Comparison of ENCODE assay signal across 8 mouse cellular contexts in genomic region chr19:4439161-4439801, GRCm38 (mm10). TPM values are rescaled to one million over a fixed set of nuclear protein-coding genes. Genes with fewer than 3 reads are reported as not detected.
DNase-seq lines count a peak whose midpoint lies in the region; ATAC-seq and TF ChIP-seq lines count a peak whose summit lies in the region.

Rhod (minus strand) TSS chr19:4439432.

- peaks cover 8% of the 10 kb centered on the region for H3K36me3 ChIP-seq in C2C12 (ENCODE audit: control insufficient read depth, insufficient read depth)
- no peaks in the 10 kb centered on the region for H3K36me3 ChIP-seq in forebrain, embryonic 15.5 days
- H3K36me3 ChIP-seq in hindbrain, embryonic 14.5 days (replicated peaks; ENCODE audit: control insufficient read depth, insufficient read depth): no peaks in the 10 kb centered on the region
- no peaks in the 10 kb centered on the region for H3K36me3 ChIP-seq in liver, adult 2 months (ENCODE audit: control insufficient read depth, insufficient read depth, low read length)

- 0 out of 2 replicates have a peak, but pooled peaks have one; percentile 57 for TF ChIP-seq POLR2A in liver, adult 2 months (IDR thresholded peaks at IDR 0.05; ENCODE audit: extremely low read depth, insufficient read depth, low read length)

- H3K79me3 ChIP-seq in C2C12 (ENCODE audit: low read depth): peaks cover 26% of the 10 kb centered on the region

- H3K9me3 ChIP-seq in forebrain, embryonic 15.5 days: no peaks in the 10 kb centered on the region
- no peaks in the 10 kb centered on the region for H3K9me3 ChIP-seq in hindbrain, embryonic 14.5 days (ENCODE audit: control insufficient read depth, low read length)

- no peak within 1 kb of the TSS for H3K27ac ChIP-seq in forebrain, embryonic 15.5 days (replicated peaks)
- H3K27ac ChIP-seq in hindbrain, embryonic 14.5 days: no peak within 1 kb of the TSS
- H3K27ac ChIP-seq in liver, adult 2 months (replicated peaks; ENCODE audit: insufficient read depth, low read depth, low read length): peak within 1 kb of the TSS; percentile 96

- ATAC-seq in forebrain, embryonic 15.5 days (replicated peaks): no peak
- peak; percentile 43 for ATAC-seq in hindbrain, embryonic 14.5 days (ENCODE audit: low FRiP score)

- peak within 1 kb of the TSS; percentile 36 for H3K9ac ChIP-seq in forebrain, embryonic 15.5 days (replicated peaks)
- peak within 1 kb of the TSS; percentile 55 for H3K9ac ChIP-seq in hindbrain, embryonic 14.5 days
- H3K9ac ChIP-seq in liver, adult 2 months (ENCODE audit: low read depth, low read length): peak within 1 kb of the TSS; percentile 92

- peaks cover 58% of the 10 kb centered on the region for H3K79me2 ChIP-seq in C2C12 (ENCODE audit: control insufficient read depth, insufficient read depth)
- peaks cover 28% of the 10 kb centered on the region for H3K79me2 ChIP-seq in liver, adult 2 months (ENCODE audit: control insufficient read depth, insufficient read depth, low read length)

- H3K4me3 ChIP-seq in C2C12 (ENCODE audit: insufficient read depth, poor library complexity, severe bottlenecking): peak within 1 kb of the TSS; percentile 69
- H3K4me3 ChIP-seq in forebrain, embryonic 15.5 days: peak within 1 kb of the TSS; percentile 39
- H3K4me3 ChIP-seq in hindbrain, embryonic 14.5 days (replicated peaks; ENCODE audit: low read length): peak within 1 kb of the TSS; percentile 44
- peak within 1 kb of the TSS; percentile 84 for H3K4me3 ChIP-seq in liver, adult 2 months (ENCODE audit: insufficient read depth, low read depth, low read length)

- H3K4me1 ChIP-seq in forebrain, embryonic 15.5 days: peaks cover 15% of the 10 kb centered on the region
- H3K4me1 ChIP-seq in hindbrain, embryonic 14.5 days (replicated peaks; ENCODE audit: control insufficient read depth, insufficient read depth, low read length): 0 out of 2 replicates have a peak, but pooled peaks cover 11% of the 10 kb centered on the region
- H3K4me1 ChIP-seq in liver, adult 2 months (ENCODE audit: control insufficient read depth, insufficient read depth, low read length): peaks cover 31% of the 10 kb centered on the region

- H3K4me2 ChIP-seq in forebrain, embryonic 15.5 days (replicated peaks): peak within 1 kb of the TSS; percentile 72
- peak within 1 kb of the TSS; percentile 79 for H3K4me2 ChIP-seq in hindbrain, embryonic 14.5 days (replicated peaks)

- no peak for TF ChIP-seq CTCF in C2C12 (IDR thresholded peaks at IDR 0.05; ENCODE audit: control insufficient read depth, insufficient read depth, insufficient read length)
- no peak; the same call in 1 of the 2 replicates for TF ChIP-seq CTCF in liver, adult 2 months (IDR thresholded peaks at IDR 0.05; ENCODE audit: low read depth, low read length)

- no peaks in the 10 kb centered on the region for H3K27me3 ChIP-seq in C2C12 (ENCODE audit: control insufficient read depth, insufficient read depth, insufficient read length)
- H3K27me3 ChIP-seq in forebrain, embryonic 15.5 days: peaks cover 10% of the 10 kb centered on the region; the same call in 1 of the 2 replicates
- H3K27me3 ChIP-seq in hindbrain, embryonic 14.5 days (ENCODE audit: control insufficient read depth, insufficient read depth, low read length): peaks cover 28% of the 10 kb centered on the region
- H3K27me3 ChIP-seq in liver, adult 2 months (ENCODE audit: control insufficient read depth, insufficient read depth, low read length): no peaks in the 10 kb centered on the region

- peak; percentile 78 for DNase-seq in ZHBTc4 (ENCODE audit: low read depth, low spot score)
- no peak for DNase-seq in hindbrain, embryonic 14.5 days (ENCODE audit: low spot score)
- peak; percentile 51 for DNase-seq in liver, adult 2 months (ENCODE audit: extremely low read depth, low read depth, low spot score)
- DNase-seq in neural tube, embryonic 10.5 days (ENCODE audit: extremely low spot score, low spot score): peak; percentile 64
- DNase-seq in layer of hippocampus, adult 9-10 months (ENCODE audit: low spot score): no peak
- no peak for DNase-seq in layer of hippocampus, adult 9-11 months

- H3ac ChIP-seq in C2C12 (ENCODE audit: control insufficient read depth, insufficient read length, low read depth): peak within 1 kb of the TSS; percentile 89

- WGBS in forebrain, embryonic 15.5 days: under 1% methylated on average over 49 of the region's 51 CpGs
- WGBS in hindbrain, embryonic 14.5 days: 1% methylated on average over 50 of the region's 51 CpGs
- WGBS in liver, adult 2 months: under 1% methylated on average over 50 of the region's 51 CpGs

TF ChIP-seq in C2C12, 6 proteins besides CTCF, POLR2A, EP300 and RAD21:
- TF ChIP-seq CEBPB (IDR thresholded peaks at IDR 0.05; ENCODE audit: low read depth) (no peak), MAX (IDR thresholded peaks at IDR 0.05) (no peak), FOSL1 (IDR thresholded peaks at IDR 0.05; ENCODE audit: insufficient read depth, low read length, poor library complexity, severe bottlenecking) (no peak), USF1 (IDR thresholded peaks at IDR 0.05; ENCODE audit: low read depth) (no peak), MYOG (IDR thresholded peaks at IDR 0.05; ENCODE audit: control insufficient read depth, extremely low read depth, insufficient read length) (no peak), MYOD1 (IDR thresholded peaks at IDR 0.05; ENCODE audit: control insufficient read depth, insufficient read length, low read depth) (no peak)
TF ChIP-seq in C2C12: peak in this region for 0.

RNA-seq across cellular contexts. Expression of gene Rhod, which starts in this region (rescaled TPM):
- polyA plus RNA-seq in C2C12 (2012; fragmentation: generic; extraction: Trizol): 65.1 TPM
- polyA plus RNA-seq in forebrain, embryonic 15.5 days (2015; fragmentation: Nextera tagmentation; extraction: Ambion mirVana): 5.1 and 5.6 TPM in 2 replicates
- polyA plus RNA-seq in hindbrain, embryonic 14.5 days (2014; fragmentation: Nextera tagmentation; extraction: Ambion mirVana): 5.8 and 7.2 TPM in 2 replicates
- total RNA-seq in liver, adult 2 months (2014; rRNA removed): 23.9 and 33.7 TPM in 2 replicates
- polyA plus RNA-seq in liver, adult 2 months (2012; rRNA removed): 34.9 and 39.6 TPM in 2 replicates

Comparison
In these comparisons a context has a peak if more than half of its experiments do, and no peak if none do; other contexts are left out.
1. DNase-seq: peak in ZHBTc4 (single experiment), liver, adult 2 months (single experiment) and neural tube, embryonic 10.5 days (single experiment); none in hindbrain, embryonic 14.5 days (single experiment), layer of hippocampus, adult 9-10 months (single experiment) and layer of hippocampus, adult 9-11 months (single experiment).
2. H3K9ac ChIP-seq: peak in every context shown above with its lines; median percentile 92 in liver, adult 2 months; 55 in hindbrain, embryonic 14.5 days; 36 in forebrain, embryonic 15.5 days.
3. Peak in every context shown above with its lines, with median percentiles within 50 percentile points of each other: H3K4me3 ChIP-seq.